Mouse (Mus musculus): ENCODE data around the gene Fggy. TPM values are rescaled to one million over a fixed set of nuclear protein-coding genes. Genes with fewer than 3 reads are reported as not detected.

Fggy gene
- polyA plus RNA-seq, 1 experiment from 2014 or later = 8.2 TPM

- H3K27me3 ChIP-seq (ENCODE audit: control insufficient read depth, insufficient read depth, low read length) = no peaks in the 10 kb centered on the region
- WGBS = 88% methylated on average over 2 of the region's 2 CpGs
- no peak for DNase-seq (ENCODE audit: low spot score, missing footprints)
Observed at GRCm38 (mm10) chr4:95856008-95856407, 298.7 kb downstream of the Fggy start.

DNA sequence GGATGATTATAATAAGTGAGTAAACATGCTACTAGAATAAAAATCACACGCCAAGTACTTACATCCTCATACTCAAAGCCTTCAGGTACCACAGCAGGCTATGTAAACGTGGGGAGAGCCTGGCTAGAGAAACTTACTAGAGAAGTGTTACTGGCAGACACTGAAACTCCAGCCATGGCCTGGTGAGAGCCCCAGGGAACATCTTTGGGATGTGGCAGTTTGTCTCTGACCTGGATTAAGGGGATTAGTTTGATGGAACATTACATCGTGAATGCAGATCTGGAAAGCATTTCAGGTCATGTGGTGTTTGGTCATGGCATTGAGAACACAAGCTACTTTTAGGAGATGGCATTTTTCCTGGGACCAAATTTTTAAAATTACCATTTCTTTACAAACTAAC lies 303.3 kb downstream of the Fggy start:
- H3K4me2 ChIP-seq = no peak overlapping the region
- H3K9me3 ChIP-seq (ENCODE audit: control insufficient read depth, low read length) = no peaks in the 10 kb centered on the region
- H3K36me3 ChIP-seq (ENCODE audit: control insufficient read depth, insufficient read depth, low read length) = no peaks in the 10 kb centered on the region
- no peak overlapping the region for H3K27ac ChIP-seq (ENCODE audit: low read depth, low read length)
- H3K9ac ChIP-seq (ENCODE audit: low read length) = no peak overlapping the region
- H3K27me3 ChIP-seq (ENCODE audit: control insufficient read depth, insufficient read depth, low read length) = no peaks in the 10 kb centered on the region
- H3K4me1 ChIP-seq (ENCODE audit: control insufficient read depth, insufficient read depth, low read length) = no peaks in the 10 kb centered on the region
- 41% methylated on average over 3 of the region's 3 CpGs for WGBS
- ATAC-seq (ENCODE audit: low FRiP score) (no peak), DNase-seq (ENCODE audit: low spot score, missing footprints) (no peak)
- H3K4me3 ChIP-seq (ENCODE audit: low read depth, low read length) = no peak overlapping the region

More at GRCm38 (mm10) chr4:95856008-95856407, 298.7 kb downstream of the Fggy start:
- H3K9ac ChIP-seq (ENCODE audit: low read length) = no peak overlapping the region
- H3K4me3 ChIP-seq (ENCODE audit: low read depth, low read length) = no peak overlapping the region
- H3K4me1 ChIP-seq (ENCODE audit: control insufficient read depth, insufficient read depth, low read length) = no peaks in the 10 kb centered on the region
- no peak overlapping the region for H3K4me2 ChIP-seq
- no peaks in the 10 kb centered on the region for H3K9me3 ChIP-seq (ENCODE audit: control insufficient read depth, low read length)
- no peaks in the 10 kb centered on the region for H3K36me3 ChIP-seq (ENCODE audit: control insufficient read depth, insufficient read depth, low read length)
- ATAC-seq (ENCODE audit: low FRiP score) = no peak
- no peak overlapping the region for H3K27ac ChIP-seq (ENCODE audit: low read depth, low read length)

DNA sequence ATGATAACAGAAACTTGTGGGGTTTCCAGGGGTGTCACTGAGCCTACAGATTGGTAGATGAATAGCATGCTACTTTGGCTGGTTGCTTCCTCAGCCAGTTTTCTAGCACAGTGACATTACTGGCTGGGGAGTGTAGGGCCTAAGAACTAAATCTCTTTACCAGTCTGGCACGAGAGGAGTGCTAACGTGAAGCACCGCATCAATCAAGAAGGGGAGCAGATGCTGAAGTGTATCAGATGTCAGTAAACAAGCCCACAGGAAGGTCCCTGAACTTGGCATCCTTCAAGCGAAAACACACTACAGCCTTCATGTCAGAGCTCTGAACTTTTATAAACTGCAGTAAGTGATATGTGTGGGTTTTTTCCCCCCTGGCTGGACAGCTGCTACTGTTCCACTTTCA lies 303.8 kb downstream of the Fggy start:
- H3K4me2 ChIP-seq = no peak overlapping the region
- H3K9ac ChIP-seq (ENCODE audit: low read length) = no peak overlapping the region
- no peaks in the 10 kb centered on the region for H3K27me3 ChIP-seq (ENCODE audit: control insufficient read depth, insufficient read depth, low read length)
- no peaks in the 10 kb centered on the region for H3K4me1 ChIP-seq (ENCODE audit: control insufficient read depth, insufficient read depth, low read length)
- no peak overlapping the region for H3K27ac ChIP-seq (ENCODE audit: low read depth, low read length)
- H3K36me3 ChIP-seq (ENCODE audit: control insufficient read depth, insufficient read depth, low read length) = no peaks in the 10 kb centered on the region
- WGBS = 54% methylated on average over 4 of the region's 4 CpGs
- ATAC-seq (ENCODE audit: low FRiP score) (no peak), DNase-seq (ENCODE audit: low spot score, missing footprints) (no peak)
- no peak overlapping the region for H3K4me3 ChIP-seq (ENCODE audit: low read depth, low read length)
- H3K9me3 ChIP-seq (ENCODE audit: control insufficient read depth, low read length) = no peaks in the 10 kb centered on the region

GRCm38 (mm10) chr4:95861741-95862155 lies 304.4 kb downstream of the Fggy start:
- no peak overlapping the region for H3K9ac ChIP-seq (ENCODE audit: low read length)
- no peak overlapping the region for H3K4me2 ChIP-seq
- H3K9me3 ChIP-seq (ENCODE audit: control insufficient read depth, low read length) = no peaks in the 10 kb centered on the region
- H3K4me1 ChIP-seq (ENCODE audit: control insufficient read depth, insufficient read depth, low read length) = no peaks in the 10 kb centered on the region
- no peaks in the 10 kb centered on the region for H3K36me3 ChIP-seq (ENCODE audit: control insufficient read depth, insufficient read depth, low read length)
- no peak overlapping the region for H3K27ac ChIP-seq (ENCODE audit: low read depth, low read length)
- H3K4me3 ChIP-seq (ENCODE audit: low read depth, low read length) = no peak overlapping the region
- ATAC-seq (ENCODE audit: low FRiP score) = no peak
- H3K27me3 ChIP-seq (ENCODE audit: control insufficient read depth, insufficient read depth, low read length) = no peaks in the 10 kb centered on the region
- 88% methylated on average over 5 of the region's 5 CpGs for WGBS
- no peak for DNase-seq (ENCODE audit: low spot score, missing footprints)

DNA sequence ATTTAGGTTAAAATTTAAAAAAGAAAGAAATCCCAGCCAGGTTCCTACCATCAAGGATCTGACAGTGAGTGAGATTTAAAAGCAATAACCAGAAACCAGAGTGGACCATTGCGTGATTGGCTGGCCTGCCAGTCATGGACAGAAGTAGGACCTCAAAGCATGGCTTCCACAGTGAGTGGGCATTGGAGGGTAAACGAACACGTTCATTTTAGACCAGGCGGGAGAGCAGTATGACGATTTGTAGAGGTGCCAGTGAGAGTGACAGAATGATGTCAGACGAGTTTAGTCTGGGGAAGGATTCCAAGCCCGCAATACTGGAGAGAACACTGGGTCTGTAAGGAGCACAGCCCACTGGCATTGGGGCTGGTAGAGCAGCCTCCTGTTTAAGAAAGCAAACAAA lies 305.0 kb downstream of the Fggy start:
- no peak overlapping the region for H3K4me2 ChIP-seq
- no peaks in the 10 kb centered on the region for H3K9me3 ChIP-seq (ENCODE audit: control insufficient read depth, low read length)
- 85% methylated on average over 7 of the region's 7 CpGs for WGBS
- no peaks in the 10 kb centered on the region for H3K4me1 ChIP-seq (ENCODE audit: control insufficient read depth, insufficient read depth, low read length)
- ATAC-seq (ENCODE audit: low FRiP score) = no peak
- no peaks in the 10 kb centered on the region for H3K27me3 ChIP-seq (ENCODE audit: control insufficient read depth, insufficient read depth, low read length)
- H3K4me3 ChIP-seq (ENCODE audit: low read depth, low read length) = no peak overlapping the region
- H3K36me3 ChIP-seq (ENCODE audit: control insufficient read depth, insufficient read depth, low read length) = no peaks in the 10 kb centered on the region
- no peak for DNase-seq (ENCODE audit: low spot score, missing footprints)
- H3K9ac ChIP-seq (ENCODE audit: low read length) = no peak overlapping the region
- no peak overlapping the region for H3K27ac ChIP-seq (ENCODE audit: low read depth, low read length)

DNA sequence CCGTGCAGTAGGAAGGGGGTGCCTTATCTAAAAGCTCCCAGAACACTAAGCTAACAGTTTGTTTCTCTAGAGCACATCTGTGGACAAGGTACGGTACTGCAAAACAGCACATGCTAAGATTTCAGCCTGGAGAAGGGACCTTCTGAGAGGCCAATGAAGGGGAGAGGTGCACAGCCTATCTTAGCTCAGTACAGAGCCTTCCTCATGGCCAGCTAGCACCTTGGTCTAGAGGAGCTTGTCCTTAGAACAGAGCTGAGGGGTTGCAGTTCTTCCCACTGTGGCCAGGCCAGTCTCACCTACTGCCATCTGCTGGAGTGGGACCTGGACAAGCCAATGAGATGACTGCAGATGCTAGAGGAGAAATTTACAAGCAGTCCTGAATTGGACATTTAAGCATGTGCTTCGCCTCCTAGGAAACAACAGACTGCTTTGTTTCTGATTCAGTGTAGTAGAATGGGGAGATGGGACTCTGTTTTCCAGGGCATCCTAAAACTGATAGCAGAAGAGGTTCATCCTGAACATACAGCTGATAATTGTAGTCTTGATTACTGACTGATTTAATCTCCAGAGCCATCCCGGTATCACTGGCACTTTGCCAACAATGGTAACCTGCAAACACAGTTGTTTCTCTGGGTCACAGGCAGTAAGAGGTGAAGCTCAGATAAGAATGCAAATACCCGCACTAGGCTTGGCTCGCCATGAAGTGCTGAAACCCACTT lies 305.6 kb downstream of the Fggy start:
- no peak overlapping the region for H3K27ac ChIP-seq (ENCODE audit: low read depth, low read length)
- no peaks in the 10 kb centered on the region for H3K36me3 ChIP-seq (ENCODE audit: control insufficient read depth, insufficient read depth, low read length)
- no peaks in the 10 kb centered on the region for H3K9me3 ChIP-seq (ENCODE audit: control insufficient read depth, low read length)
- H3K9ac ChIP-seq (ENCODE audit: low read length) = no peak overlapping the region
- no peaks in the 10 kb centered on the region for H3K4me1 ChIP-seq (ENCODE audit: control insufficient read depth, insufficient read depth, low read length)
- H3K4me2 ChIP-seq = no peak overlapping the region
- ATAC-seq (ENCODE audit: low FRiP score) (no peak), DNase-seq (ENCODE audit: low spot score, missing footprints) (no peak)
- WGBS = 77% methylated on average over 6 of the region's 6 CpGs
- no peaks in the 10 kb centered on the region for H3K27me3 ChIP-seq (ENCODE audit: control insufficient read depth, insufficient read depth, low read length)
- no peak overlapping the region for H3K4me3 ChIP-seq (ENCODE audit: low read depth, low read length)

GRCm38 (mm10) chr4:95863500-95863803 lies 306.1 kb downstream of the Fggy start:
- no peak for ATAC-seq (ENCODE audit: low FRiP score)
- WGBS = 89% methylated on average over 3 of the region's 3 CpGs

DNA sequence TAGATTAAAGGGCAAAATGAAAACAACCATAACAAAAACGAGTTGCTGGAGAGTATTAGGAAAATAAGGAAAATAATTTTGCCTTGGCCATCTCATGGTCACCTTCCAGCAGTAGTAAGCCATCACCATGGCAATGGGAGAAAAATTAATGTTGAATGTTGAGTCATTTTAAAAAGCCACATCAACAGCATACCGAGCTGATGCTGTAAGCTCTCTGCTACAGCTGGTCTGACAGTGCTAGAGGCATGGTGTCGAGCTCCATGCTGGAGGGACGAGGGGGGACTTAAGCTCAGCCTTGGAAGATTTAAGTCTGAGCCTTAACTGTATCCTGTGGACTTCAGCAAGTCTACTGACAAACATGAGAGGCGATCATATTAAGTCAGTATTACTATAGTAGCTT lies 307.9 kb downstream of the Fggy start:
- H3K4me2 ChIP-seq = no peak overlapping the region

More at GRCm38 (mm10) chr4:95863500-95863803, 306.1 kb downstream of the Fggy start:
- Histone ChIP-seq H3K27me3 (ENCODE audit: control insufficient read depth, insufficient read depth, low read length) (no peaks in the 10 kb centered on the region), H3K9me3 (ENCODE audit: control insufficient read depth, low read length) (no peaks in the 10 kb centered on the region), H3K4me2 (no peak overlapping the region), H3K9ac (ENCODE audit: low read length) (no peak overlapping the region), H3K4me3 (ENCODE audit: low read depth, low read length) (no peak overlapping the region), H3K27ac (ENCODE audit: low read depth, low read length) (no peak overlapping the region), H3K36me3 (ENCODE audit: control insufficient read depth, insufficient read depth, low read length) (no peaks in the 10 kb centered on the region), H3K4me1 (ENCODE audit: control insufficient read depth, insufficient read depth, low read length) (no peaks in the 10 kb centered on the region)
- no peak for DNase-seq (ENCODE audit: low spot score, missing footprints)

GRCm38 (mm10) chr4:95865882-95866281 lies 308.6 kb downstream of the Fggy start:
- Histone ChIP-seq H3K27ac (ENCODE audit: low read depth, low read length) (no peak overlapping the region), H3K36me3 (ENCODE audit: control insufficient read depth, insufficient read depth, low read length) (no peaks in the 10 kb centered on the region), H3K4me1 (ENCODE audit: control insufficient read depth, insufficient read depth, low read length) (no peaks in the 10 kb centered on the region), H3K9me3 (ENCODE audit: control insufficient read depth, low read length) (no peaks in the 10 kb centered on the region), H3K27me3 (ENCODE audit: control insufficient read depth, insufficient read depth, low read length) (no peaks in the 10 kb centered on the region), H3K4me3 (ENCODE audit: low read depth, low read length) (no peak overlapping the region), H3K9ac (ENCODE audit: low read length) (no peak overlapping the region), H3K4me2 (no peak overlapping the region)
- ATAC-seq (ENCODE audit: low FRiP score) (no peak), DNase-seq (ENCODE audit: low spot score, missing footprints) (no peak)
- WGBS = 80% methylated on average over 3 of the region's 3 CpGs

More for the DNA sequence above, 307.9 kb downstream of the Fggy start:
- 89% methylated on average over 5 of the region's 5 CpGs for WGBS
- no peak for ATAC-seq (ENCODE audit: low FRiP score)
- DNase-seq (ENCODE audit: low spot score, missing footprints) = no peak
- no peaks in the 10 kb centered on the region for H3K27me3 ChIP-seq (ENCODE audit: control insufficient read depth, insufficient read depth, low read length)
- H3K4me1 ChIP-seq (ENCODE audit: control insufficient read depth, insufficient read depth, low read length) = no peaks in the 10 kb centered on the region
- H3K9ac ChIP-seq (ENCODE audit: low read length) = no peak overlapping the region
- no peaks in the 10 kb centered on the region for H3K9me3 ChIP-seq (ENCODE audit: control insufficient read depth, low read length)
- H3K27ac ChIP-seq (ENCODE audit: low read depth, low read length) = no peak overlapping the region
- H3K4me3 ChIP-seq (ENCODE audit: low read depth, low read length) = no peak overlapping the region
- no peaks in the 10 kb centered on the region for H3K36me3 ChIP-seq (ENCODE audit: control insufficient read depth, insufficient read depth, low read length)
